In the genomic region with DNA sequence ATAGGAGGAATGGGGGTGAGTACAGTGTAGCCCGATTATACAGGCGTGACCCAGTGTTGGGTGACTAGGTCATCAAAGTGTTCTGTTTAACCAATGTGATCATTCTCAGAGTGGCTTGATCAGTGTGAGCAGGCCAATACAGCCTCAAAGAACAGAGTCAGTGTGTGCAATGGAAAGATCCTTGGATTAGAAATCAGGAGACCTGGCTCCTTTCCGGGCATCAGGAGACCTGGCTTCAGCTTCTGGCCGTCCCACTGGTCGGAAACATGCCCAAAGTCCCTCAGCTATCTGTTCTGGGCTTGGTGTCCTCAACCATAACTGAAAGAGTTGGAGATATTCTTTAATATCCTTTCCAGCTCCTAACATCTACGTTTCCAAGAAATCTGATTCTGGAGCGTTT, we compare ENCODE assay signal across 21 mouse cellular contexts.
"Had no signal": no experiment of that assay in that cellular context is flagged by ENCODE, and none has a peak within 500 bp of the region (broad histone marks: within the 10 kb centered on the region; RNA-seq: fewer than 3 reads in every experiment).

No protein-coding gene starts in this region.

- ATAC-seq: intestine, postnatal 0 days; lung, postnatal 0 days; midbrain, embryonic 15.5 days had no signal

- H3K36me3 ChIP-seq: limb, embryonic 10.5 days; liver, embryonic 13.5 days; midbrain, embryonic 12.5 days; midbrain, embryonic 15.5 days; neural tube, embryonic 12.5 days; stomach, embryonic 15.5 days had no signal

- H3K4me3 ChIP-seq: layer of hippocampus, adult 2 months; limb, embryonic 10.5 days; limb, embryonic 13.5 days; liver, embryonic 13.5 days; midbrain, embryonic 12.5 days; midbrain, embryonic 15.5 days; neural tube, embryonic 12.5 days; neural tube, embryonic 15.5 days; stomach, embryonic 15.5 days had no signal

- H3K27me3 ChIP-seq: limb, embryonic 13.5 days; liver, embryonic 13.5 days; midbrain, embryonic 12.5 days; midbrain, embryonic 15.5 days; neural tube, embryonic 12.5 days; neural tube, embryonic 15.5 days; stomach, embryonic 15.5 days had no signal

- H3K9ac ChIP-seq: limb, embryonic 13.5 days; liver, embryonic 13.5 days; lung, embryonic 14.5 days; midbrain, embryonic 12.5 days; midbrain, embryonic 15.5 days; neural tube, embryonic 12.5 days; neural tube, embryonic 15.5 days; stomach, embryonic 15.5 days had no signal

- H3K9me3 ChIP-seq: limb, embryonic 10.5 days; limb, embryonic 13.5 days; liver, embryonic 13.5 days; midbrain, embryonic 12.5 days; midbrain, embryonic 15.5 days; neural tube, embryonic 12.5 days; neural tube, embryonic 15.5 days; stomach, embryonic 15.5 days had no signal

- DNase-seq: layer of hippocampus, adult 9-11 months; liver; liver, embryonic 13.5 days; lung, embryonic 14.5 days; right cerebral cortex, adult 18-20 months; right cerebral cortex, postnatal 14 days; right cerebral cortex, postnatal 4 days; spleen, adult 18-20 months; thymus, adult 18-20 months; thymus, postnatal 36 days had no signal

- H3K27ac ChIP-seq: layer of hippocampus, adult 2 months; limb, embryonic 10.5 days; limb, embryonic 13.5 days; liver, embryonic 13.5 days; macrophage; midbrain, embryonic 12.5 days; midbrain, embryonic 15.5 days; neural tube, embryonic 12.5 days; neural tube, embryonic 15.5 days; stomach, embryonic 15.5 days had no signal

- H3K4me1 ChIP-seq: liver, embryonic 13.5 days; midbrain, embryonic 12.5 days; midbrain, embryonic 15.5 days; neural tube, embryonic 12.5 days; neural tube, embryonic 15.5 days; stomach, embryonic 15.5 days had no signal

- H3K4me2 ChIP-seq: limb, embryonic 13.5 days; liver, embryonic 13.5 days; lung, embryonic 14.5 days; midbrain, embryonic 12.5 days; midbrain, embryonic 15.5 days; neural tube, embryonic 12.5 days; neural tube, embryonic 15.5 days; stomach, embryonic 15.5 days had no signal
